Mouse (Mus musculus): ENCODE results near the gene Mip. TPM values are rescaled to one million over a fixed set of nuclear protein-coding genes. Genes with fewer than 3 reads are reported as not detected.
"Not testable (repeated sequence)": the region's sequence is repeated elsewhere in the genome, so short reads cannot be mapped to it uniquely, and the experiment has no call there.

The Mip gene
- total RNA-seq, 2 experiments from 2014 or later, result not detected

DNA sequence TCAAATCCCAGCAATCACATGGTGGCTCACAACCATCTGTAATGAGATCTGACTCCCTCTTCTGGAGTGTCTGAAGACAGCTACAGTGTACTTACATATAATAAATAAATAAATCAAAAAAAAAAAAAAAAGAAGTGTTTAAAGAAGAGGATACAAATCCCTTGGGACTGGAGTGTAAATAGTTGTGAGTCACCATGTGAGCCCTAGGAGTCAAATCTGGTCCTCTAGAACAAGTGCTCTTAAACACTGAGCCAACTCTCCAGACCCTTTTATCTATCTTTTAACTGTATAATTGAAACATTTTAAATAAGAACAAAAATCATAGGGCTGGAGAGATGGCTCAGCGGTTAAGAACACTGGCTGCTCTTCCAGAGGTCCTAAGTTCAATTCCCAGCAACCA lies 49.7 kb downstream of the Mip start:
- intact Hi-C loops (cut with DNase I); DNase-seq: not testable (repeated sequence)

DNA sequence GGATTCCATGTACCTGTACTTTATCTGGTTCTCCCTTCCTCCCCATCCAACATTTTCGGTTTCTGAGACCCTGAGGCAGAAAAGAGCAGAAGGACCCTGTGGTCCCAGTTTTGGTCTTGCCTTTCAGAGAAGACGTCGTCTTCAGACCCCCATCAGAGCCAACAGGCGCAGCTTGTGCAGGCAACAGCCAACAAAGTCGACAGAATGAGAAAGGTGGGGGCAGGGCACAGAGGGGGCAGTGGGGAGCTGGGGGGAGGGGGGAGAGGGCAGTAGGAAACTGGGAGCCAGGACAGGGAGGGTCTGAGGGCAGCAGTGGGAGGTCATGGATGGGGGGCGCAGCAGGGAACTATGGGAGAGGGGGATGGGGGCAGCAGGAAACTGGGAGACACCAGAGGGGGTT lies 52.5 kb downstream of the Mip start:
- no peak for DNase-seq
- intact Hi-C loops (cut with DNase I), result no loop called here

DNA sequence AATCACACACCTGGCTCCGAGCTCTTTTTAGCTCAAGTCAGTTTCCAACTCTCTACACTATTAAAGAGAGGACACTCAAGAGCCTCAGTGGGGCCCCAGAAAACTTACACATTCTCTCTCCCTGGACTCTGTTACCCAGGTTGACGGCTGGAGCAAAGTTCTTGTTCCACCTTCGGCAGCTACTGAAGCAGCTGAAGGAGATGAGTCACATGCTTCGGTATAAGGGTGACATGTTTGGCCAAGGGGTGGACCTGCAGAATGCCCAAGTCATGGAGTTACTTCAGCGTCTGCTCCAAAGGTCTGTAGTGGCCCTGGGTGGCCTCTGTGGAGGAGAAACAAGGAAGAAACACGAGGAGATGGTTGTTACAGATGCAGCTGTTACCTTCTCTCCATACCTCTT lies 55.3 kb downstream of the Mip start:
- no peak for DNase-seq
- intact Hi-C loops (cut with DNase I), result no loop called here

Other genes with a start within 250 kb of the Mip start
- gene Hsd17b6, start 218.2 kb upstream of the Mip start, total RNA-seq (2021), result not detected
- gene Prim1, start 210.7 kb upstream of the Mip start, total RNA-seq (2021), result 1 to 10 TPM; 8.2 to 9.6 TPM
- gene Naca, start 190.3 kb upstream of the Mip start, total RNA-seq (2021), result 100 to 1,000 TPM; 639 to 645 TPM
- gene Ptges3, start 166.9 kb upstream of the Mip start, total RNA-seq (2021), result 10 to 100 TPM; 91.9 to 99.8 TPM
- 1,000 to 10,000 TPM; 7,591 to 7,651 TPM for gene Atp5b, start 142.6 kb upstream of the Mip start, total RNA-seq (2021)
- gene Baz2a, start 134.3 kb upstream of the Mip start, total RNA-seq (2021), result 10 to 100 TPM; 26.1 to 27.8 TPM
- gene Rbms2, start 45.5 kb upstream of the Mip start, total RNA-seq (2021), result 10 to 100 TPM; 82.8 to 91.0 TPM
- gene Gls2, start 31.4 kb upstream of the Mip start, total RNA-seq (2021), result under 1 TPM; 0.64 to 0.67 TPM
- 10 to 100 TPM; 42.1 to 44.6 TPM for gene Spryd4, start 14.0 kb upstream of the Mip start, total RNA-seq (2021)
- gene Timeless, start 6.2 kb downstream of the Mip start, total RNA-seq (2021), result 10 to 100 TPM; 11.5 to 17.3 TPM
- gene Apon, start 28.3 kb downstream of the Mip start, total RNA-seq (2021), result under 1 TPM in 1 of 2 experiments, not detected in 1; 0.20 TPM
- gene Apof, start 42.8 kb downstream of the Mip start, total RNA-seq (2021), result not detected
- 10 to 100 TPM; 10.0 to 11.5 TPM for gene Stat2, start 44.7 kb downstream of the Mip start, total RNA-seq (2021)
- gene Il23a, start 72.9 kb downstream of the Mip start, total RNA-seq (2021), result under 1 TPM; 0.50 to 0.87 TPM
- 10 to 100 TPM; 16.5 to 17.5 TPM for gene Pan2, start 77.5 kb downstream of the Mip start, total RNA-seq (2021)
- 10 to 100 TPM; 78.3 to 95.1 TPM for gene Cnpy2, start 96.6 kb downstream of the Mip start, total RNA-seq (2021)
- gene Cs, start 111.9 kb downstream of the Mip start, total RNA-seq (2021), result 1,000 to 10,000 TPM; 1,017 to 1,070 TPM
- 100 to 1,000 TPM; 156 to 159 TPM for gene Coq10a, start 143.2 kb downstream of the Mip start, total RNA-seq (2021)
- gene Ankrd52, start 151.3 kb downstream of the Mip start, total RNA-seq (2021), result 10 to 100 TPM; 43.1 to 43.7 TPM
- gene Slc39a5, start 175.4 kb downstream of the Mip start, total RNA-seq (2021), result not detected
- 10 to 100 TPM; 42.5 to 44.7 TPM for gene Nabp2, start 185.7 kb downstream of the Mip start, total RNA-seq (2021)
- 10 to 100 TPM; 24.0 to 24.8 TPM for gene Rnf41, start 185.8 kb downstream of the Mip start, total RNA-seq (2021)
- 10 to 100 TPM; 83.6 to 95.9 TPM for gene Smarcc2, start 233.4 kb downstream of the Mip start, total RNA-seq (2021)